Mouse (Mus musculus): ENCODE results near the gene Gm45234.

- TF ChIP-seq POLR2A (IDR thresholded peaks at IDR 0.05; ENCODE audit: borderline replicate concordance, insufficient read depth, low read length) (no peak), CTCF (IDR thresholded peaks at IDR 0.05; ENCODE audit: borderline replicate concordance, insufficient read depth, low read depth, low read length) (no peak)
These were observed 9.6 kb downstream of the Gm45234 start for GRCm38 (mm10) chr6:124746296-124746605.
